Mouse (Mus musculus): ENCODE results near the gene Fktn. TPM values are rescaled to one million over a fixed set of nuclear protein-coding genes. Genes with fewer than 3 reads are reported as not detected.
A peak's percentile ranks its signal among the peaks of the same experiment; 100 is the strongest.
"Not testable (repeated sequence)": the region's sequence is repeated elsewhere in the genome, so short reads cannot be mapped to it uniquely, and the experiment has no call there.

Fktn gene
- polyA plus RNA-seq, 1 experiment from 2014 or later, result 29.5 TPM

DNA sequence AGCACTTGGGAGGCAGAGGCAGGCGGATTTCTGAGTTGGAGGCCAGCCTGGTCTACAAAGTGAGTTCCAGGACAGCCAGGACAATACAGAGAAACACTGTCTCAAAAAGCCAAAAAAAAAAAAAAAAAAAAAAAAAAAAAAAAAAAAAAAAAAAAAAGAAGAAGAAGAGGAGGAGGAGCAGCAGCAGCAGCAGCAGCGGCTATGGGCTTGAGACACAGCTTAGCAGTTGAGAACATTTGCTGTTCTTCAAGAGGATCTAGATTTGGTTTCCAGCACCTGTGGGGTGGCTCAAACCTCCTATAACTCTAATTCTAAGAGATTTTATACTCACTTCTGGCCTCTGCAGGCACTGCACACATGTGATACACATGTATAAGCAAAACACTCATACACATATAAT, 12.3 kb downstream of the Fktn start:
- not testable (repeated sequence) for H3K27ac ChIP-seq (replicated peaks); H3K27me3 ChIP-seq; ATAC-seq (ENCODE audit: low FRiP score, low read depth); H3K4me3 ChIP-seq; H3K4me2 ChIP-seq (replicated peaks); H3K4me1 ChIP-seq; H3K9me3 ChIP-seq; H3K9ac ChIP-seq (replicated peaks)
- H3K36me3 ChIP-seq, result peaks cover 49% of the 10 kb centered on the region
- 89% methylated on average over 2 of the region's 2 CpGs for WGBS

GRCm38 (mm10) chr4:53728121-53728520, 14.3 kb downstream of the Fktn start:
- no peaks in the 10 kb centered on the region for H3K4me1 ChIP-seq
- H3K9ac ChIP-seq (replicated peaks), result no peak overlapping the region
- H3K27ac ChIP-seq (replicated peaks), result no peak overlapping the region
- H3K9me3 ChIP-seq, result no peaks in the 10 kb centered on the region
- peaks cover 62% of the 10 kb centered on the region for H3K36me3 ChIP-seq
- H3K4me3 ChIP-seq, result no peak overlapping the region
- no peak overlapping the region for H3K4me2 ChIP-seq (replicated peaks)
- H3K27me3 ChIP-seq, result no peaks in the 10 kb centered on the region
- no peak for ATAC-seq (ENCODE audit: low FRiP score, low read depth)
- 100% methylated on average over 1 of the region's 1 CpGs for WGBS

- no peaks in the 10 kb centered on the region for H3K27me3 ChIP-seq
- peak; percentile 80 for ATAC-seq (ENCODE audit: low FRiP score, low read depth)
- peaks cover 41% of the 10 kb centered on the region for H3K36me3 ChIP-seq
These were observed 25.3 kb downstream of the Fktn start for GRCm38 (mm10) chr4:53738956-53739616.

DNA sequence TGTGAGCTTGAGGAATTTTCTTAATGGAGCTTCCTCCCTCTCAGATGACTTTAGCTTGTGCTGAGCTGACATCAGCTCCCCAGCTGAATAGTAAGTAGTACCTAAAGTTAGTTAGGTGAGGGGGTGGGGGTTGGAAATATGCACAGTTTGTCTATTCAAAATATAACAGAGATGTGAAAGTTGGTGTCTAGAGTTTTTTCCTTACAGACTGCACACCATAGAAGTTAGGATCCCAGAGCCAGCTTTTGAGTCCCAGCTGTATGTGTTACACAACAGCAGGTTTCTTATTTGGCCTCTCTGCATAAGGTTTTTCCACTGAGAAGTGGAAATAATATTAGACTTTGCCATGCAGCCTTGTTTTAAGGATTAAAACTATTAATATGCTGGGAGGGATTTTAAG, 36.0 kb downstream of the Fktn start:
- Histone ChIP-seq H3K9ac (replicated peaks) (no peak overlapping the region), H3K27ac (replicated peaks) (no peak overlapping the region), H3K4me1 (no peaks in the 10 kb centered on the region), H3K4me3 (no peak overlapping the region), H3K27me3 (no peaks in the 10 kb centered on the region), H3K36me3 (peaks cover 26% of the 10 kb centered on the region), H3K9me3 (no peaks in the 10 kb centered on the region), H3K4me2 (replicated peaks) (no peak overlapping the region)
- no peak for ATAC-seq (ENCODE audit: low FRiP score, low read depth)

More at GRCm38 (mm10) chr4:53738956-53739616, 25.3 kb downstream of the Fktn start:
- Histone ChIP-seq H3K4me2 (replicated peaks) (no peak overlapping the region), H3K27ac (replicated peaks) (no peak overlapping the region), H3K4me1 (no peaks in the 10 kb centered on the region), H3K9ac (replicated peaks) (no peak overlapping the region), H3K9me3 (no peaks in the 10 kb centered on the region), H3K4me3 (no peak overlapping the region)
- WGBS, result 27% methylated on average over 6 of the region's 6 CpGs

DNA sequence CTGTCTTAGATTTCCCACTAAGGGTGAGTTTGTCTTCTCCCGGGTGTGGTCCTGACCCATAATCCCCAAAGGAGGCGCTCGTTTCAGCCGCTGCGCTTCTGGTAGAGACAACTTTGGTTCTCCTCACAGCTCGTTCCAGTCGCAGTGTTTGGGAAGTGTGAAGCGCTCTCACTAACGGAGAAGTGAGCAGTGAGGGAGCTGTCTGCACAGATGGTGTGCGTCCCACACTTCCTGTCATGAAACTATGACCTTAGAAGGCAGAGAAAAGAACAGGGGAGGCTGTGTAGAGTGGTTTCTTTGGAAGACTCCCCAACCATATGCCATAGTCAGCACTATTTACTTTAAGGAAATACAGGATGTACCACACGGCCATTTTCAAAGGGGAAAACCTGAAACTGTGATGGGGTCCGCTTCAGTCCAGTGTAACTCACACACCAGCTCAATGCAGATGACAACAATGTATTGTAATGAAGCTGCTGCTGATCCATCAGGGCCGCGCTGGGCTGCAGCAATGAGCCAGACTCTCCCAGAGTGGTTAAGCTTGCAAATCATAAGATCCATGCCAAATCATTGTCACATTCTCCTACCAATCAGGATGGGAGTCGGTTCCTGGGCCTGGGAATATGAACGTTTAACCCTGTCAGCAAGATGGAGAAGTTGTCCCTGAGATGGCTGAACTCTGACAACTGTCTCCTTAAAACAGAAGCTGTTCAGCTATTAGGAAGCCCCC, 36.8 kb downstream of the Fktn start:
- Histone ChIP-seq H3K4me3 (no peak overlapping the region), H3K27ac (replicated peaks) (0 out of 2 replicates have a peak overlapping the region, but pooled peaks have one; percentile 6), H3K36me3 (peaks cover 31% of the 10 kb centered on the region), H3K9ac (replicated peaks) (no peak overlapping the region), H3K27me3 (no peaks in the 10 kb centered on the region), H3K4me1 (no peaks in the 10 kb centered on the region), H3K9me3 (no peaks in the 10 kb centered on the region), H3K4me2 (replicated peaks) (no peak overlapping the region)
- ATAC-seq (ENCODE audit: low FRiP score, low read depth), result no peak
- 85% methylated on average over 16 of the region's 16 CpGs for whole genome bisulfite sequencing

- Histone ChIP-seq H3K4me2 (replicated peaks) (no peak overlapping the region), H3K4me1 (peaks cover 5% of the 10 kb centered on the region; the same call in 1 of the 2 replicates), H3K9ac (replicated peaks) (no peak overlapping the region), H3K27me3 (no peaks in the 10 kb centered on the region), H3K36me3 (peaks cover 23% of the 10 kb centered on the region), H3K9me3 (no peaks in the 10 kb centered on the region), H3K4me3 (no peak overlapping the region), H3K27ac (replicated peaks) (no peak overlapping the region)
- no peak for ATAC-seq (ENCODE audit: low FRiP score, low read depth)
These were observed 43.2 kb downstream of the Fktn start for GRCm38 (mm10) chr4:53757030-53757429.

- H3K4me2 ChIP-seq (replicated peaks), result no peak overlapping the region
- no peak overlapping the region for H3K9ac ChIP-seq (replicated peaks)
- H3K36me3 ChIP-seq, result peaks cover 34% of the 10 kb centered on the region
- no peaks in the 10 kb centered on the region for H3K9me3 ChIP-seq
- 92% methylated on average over 4 of the region's 4 CpGs for WGBS
- no peak for ATAC-seq (ENCODE audit: low FRiP score, low read depth)
- no peak overlapping the region for H3K27ac ChIP-seq (replicated peaks)
- no peak overlapping the region for H3K4me3 ChIP-seq
- peaks cover 5% of the 10 kb centered on the region; the same call in 1 of the 2 replicates for H3K4me1 ChIP-seq
- H3K27me3 ChIP-seq, result no peaks in the 10 kb centered on the region
These were observed 45.0 kb downstream of the Fktn start for GRCm38 (mm10) chr4:53758764-53759163.

- ATAC-seq (ENCODE audit: low FRiP score, low read depth), result no peak
- no peaks in the 10 kb centered on the region for H3K9me3 ChIP-seq
These were observed 45.9 kb downstream of the Fktn start for GRCm38 (mm10) chr4:53759678-53760077.

GRCm38 (mm10) chr4:53762501-53762900, 48.7 kb downstream of the Fktn start:
- H3K36me3 ChIP-seq, result peaks cover 35% of the 10 kb centered on the region
- no peaks in the 10 kb centered on the region for H3K27me3 ChIP-seq
- no peak overlapping the region for H3K4me2 ChIP-seq (replicated peaks)
- 54% methylated on average over 3 of the region's 3 CpGs for WGBS
- H3K4me3 ChIP-seq, result no peak overlapping the region
- H3K9ac ChIP-seq (replicated peaks), result no peak overlapping the region
- peaks cover 5% of the 10 kb centered on the region; the same call in 1 of the 2 replicates for H3K4me1 ChIP-seq
- ATAC-seq (ENCODE audit: low FRiP score, low read depth), result no peak
- no peaks in the 10 kb centered on the region for H3K9me3 ChIP-seq
- no peak overlapping the region for H3K27ac ChIP-seq (replicated peaks)

More at GRCm38 (mm10) chr4:53759678-53760077, 45.9 kb downstream of the Fktn start:
- WGBS, result 88% methylated on average over 3 of the region's 3 CpGs
- Histone ChIP-seq H3K9ac (replicated peaks) (no peak overlapping the region), H3K4me3 (no peak overlapping the region), H3K27ac (replicated peaks) (no peak overlapping the region), H3K27me3 (no peaks in the 10 kb centered on the region), H3K36me3 (peaks cover 40% of the 10 kb centered on the region), H3K4me1 (peaks cover 5% of the 10 kb centered on the region; the same call in 1 of the 2 replicates), H3K4me2 (replicated peaks) (no peak overlapping the region)

DNA sequence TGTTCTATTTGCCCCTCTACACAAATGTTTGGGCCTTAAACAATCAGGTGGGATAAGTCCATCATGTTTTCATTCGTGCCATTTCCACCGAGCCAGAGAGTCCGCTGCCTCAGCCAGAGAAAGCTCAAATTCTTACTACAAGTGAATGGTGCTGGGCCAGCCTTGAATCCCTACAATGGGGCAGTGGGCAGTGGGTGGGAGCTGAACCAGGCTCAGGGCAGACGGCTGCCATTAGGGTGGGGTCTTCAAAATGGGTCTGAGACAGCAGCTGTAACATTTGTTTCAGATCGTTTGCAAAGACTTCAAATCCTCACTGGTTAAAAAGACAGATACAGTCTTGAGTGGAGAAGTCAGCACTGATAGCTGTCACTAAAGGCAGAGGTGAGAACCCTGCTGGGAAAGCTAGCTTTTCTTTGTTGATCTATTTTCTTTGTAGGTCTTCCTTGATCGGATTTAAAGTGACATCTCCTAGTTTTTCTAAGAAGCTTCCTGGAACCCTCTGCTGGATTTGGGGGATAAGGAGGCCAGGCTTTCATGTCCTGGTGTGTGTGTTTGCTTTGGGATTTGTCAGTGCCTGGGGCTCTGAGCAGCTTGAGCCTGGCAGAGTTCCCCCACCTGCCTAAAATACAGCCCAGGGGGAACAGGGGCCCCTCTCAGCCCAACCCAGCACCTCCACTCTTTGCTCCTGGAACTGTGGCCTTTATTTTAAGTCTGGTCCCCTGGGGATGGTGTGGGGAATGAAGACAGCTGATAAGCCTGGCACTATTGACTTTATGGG, 57.3 kb downstream of the Fktn start:
- WGBS, result 7% methylated on average over 6 of the region's 6 CpGs
- Histone ChIP-seq H3K36me3 (no peaks in the 10 kb centered on the region), H3K4me1 (peaks cover 11% of the 10 kb centered on the region), H3K27me3 (peaks cover 34% of the 10 kb centered on the region), H3K9ac (replicated peaks) (no peak overlapping the region), H3K4me3 (no peak overlapping the region), H3K27ac (replicated peaks) (peak overlapping the region; percentile 64), H3K4me2 (replicated peaks) (no peak overlapping the region), H3K9me3 (no peaks in the 10 kb centered on the region; the same call in 1 of the 2 replicates)
- ATAC-seq (ENCODE audit: low FRiP score, low read depth), result peak; percentile 68

DNA sequence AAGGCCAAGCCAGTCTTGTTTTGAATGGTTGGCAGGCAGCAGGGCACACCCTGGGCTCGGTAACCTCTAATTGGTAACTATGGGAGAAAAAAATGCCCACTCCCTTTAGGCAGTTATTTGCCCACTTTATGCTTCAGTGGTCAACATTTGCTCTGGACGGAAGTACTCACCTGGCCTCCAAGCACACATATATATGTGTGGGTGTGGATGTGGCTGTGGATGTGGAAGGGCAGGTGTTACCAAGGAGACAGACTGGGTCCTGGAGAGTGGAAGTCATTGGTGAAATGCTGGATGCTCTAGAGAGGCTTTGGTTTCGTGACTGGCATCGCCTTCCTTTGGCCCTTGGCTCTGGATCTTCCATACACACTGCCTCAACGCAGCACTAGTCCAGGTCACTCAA, 58.2 kb downstream of the Fktn start:
- Histone ChIP-seq H3K4me3 (no peak overlapping the region), H3K4me2 (replicated peaks) (no peak overlapping the region), H3K9ac (replicated peaks) (no peak overlapping the region), H3K4me1 (peaks cover 11% of the 10 kb centered on the region), H3K9me3 (peaks cover 3% of the 10 kb centered on the region; the same call in 1 of the 2 replicates), H3K27me3 (peaks cover 41% of the 10 kb centered on the region), H3K27ac (replicated peaks) (peak overlapping the region; percentile 27), H3K36me3 (no peaks in the 10 kb centered on the region)
- WGBS, result 49% methylated on average over 5 of the region's 5 CpGs
- ATAC-seq (ENCODE audit: low FRiP score, low read depth), result peak; percentile 7; the same call in 1 of the 2 replicates

DNA sequence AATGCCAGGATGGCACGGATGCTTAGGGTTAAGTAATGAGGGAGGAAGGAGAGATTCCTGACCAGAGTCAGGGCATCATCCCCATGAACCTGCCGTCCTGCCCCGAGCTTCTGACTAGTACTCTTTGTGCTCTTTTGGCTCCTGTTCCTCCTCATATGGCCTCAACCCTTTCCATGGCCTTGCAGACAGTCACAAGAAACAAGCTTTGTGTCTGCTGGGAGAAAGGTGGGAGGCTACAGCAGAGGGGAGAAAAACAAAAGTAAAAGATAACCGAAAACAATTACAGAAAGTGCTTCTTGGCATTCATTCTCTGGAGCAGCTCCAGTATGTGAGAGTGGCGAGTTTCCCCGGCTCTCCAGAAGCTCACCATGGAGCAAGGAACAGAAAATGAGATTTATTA, 60.1 kb downstream of the Fktn start:
- H3K4me1 ChIP-seq, result peaks cover 14% of the 10 kb centered on the region
- H3K36me3 ChIP-seq, result no peaks in the 10 kb centered on the region
- WGBS, result 60% methylated on average over 6 of the region's 6 CpGs
- ATAC-seq (ENCODE audit: low FRiP score, low read depth), result no peak
- no peak overlapping the region for H3K27ac ChIP-seq (replicated peaks)
- H3K4me2 ChIP-seq (replicated peaks), result no peak overlapping the region
- H3K27me3 ChIP-seq, result peaks cover 54% of the 10 kb centered on the region
- H3K9ac ChIP-seq (replicated peaks), result no peak overlapping the region
- H3K9me3 ChIP-seq, result peaks cover 3% of the 10 kb centered on the region; the same call in 1 of the 2 replicates
- H3K4me3 ChIP-seq, result no peak overlapping the region
